Mouse (Mus musculus): ENCODE data around the gene Shpk. TPM values are rescaled to one million over a fixed set of nuclear protein-coding genes. Genes with fewer than 3 reads are reported as not detected.

Shpk gene
- polyA plus RNA-seq, 1 experiment from 2014 or later = 2.4 TPM

DNA sequence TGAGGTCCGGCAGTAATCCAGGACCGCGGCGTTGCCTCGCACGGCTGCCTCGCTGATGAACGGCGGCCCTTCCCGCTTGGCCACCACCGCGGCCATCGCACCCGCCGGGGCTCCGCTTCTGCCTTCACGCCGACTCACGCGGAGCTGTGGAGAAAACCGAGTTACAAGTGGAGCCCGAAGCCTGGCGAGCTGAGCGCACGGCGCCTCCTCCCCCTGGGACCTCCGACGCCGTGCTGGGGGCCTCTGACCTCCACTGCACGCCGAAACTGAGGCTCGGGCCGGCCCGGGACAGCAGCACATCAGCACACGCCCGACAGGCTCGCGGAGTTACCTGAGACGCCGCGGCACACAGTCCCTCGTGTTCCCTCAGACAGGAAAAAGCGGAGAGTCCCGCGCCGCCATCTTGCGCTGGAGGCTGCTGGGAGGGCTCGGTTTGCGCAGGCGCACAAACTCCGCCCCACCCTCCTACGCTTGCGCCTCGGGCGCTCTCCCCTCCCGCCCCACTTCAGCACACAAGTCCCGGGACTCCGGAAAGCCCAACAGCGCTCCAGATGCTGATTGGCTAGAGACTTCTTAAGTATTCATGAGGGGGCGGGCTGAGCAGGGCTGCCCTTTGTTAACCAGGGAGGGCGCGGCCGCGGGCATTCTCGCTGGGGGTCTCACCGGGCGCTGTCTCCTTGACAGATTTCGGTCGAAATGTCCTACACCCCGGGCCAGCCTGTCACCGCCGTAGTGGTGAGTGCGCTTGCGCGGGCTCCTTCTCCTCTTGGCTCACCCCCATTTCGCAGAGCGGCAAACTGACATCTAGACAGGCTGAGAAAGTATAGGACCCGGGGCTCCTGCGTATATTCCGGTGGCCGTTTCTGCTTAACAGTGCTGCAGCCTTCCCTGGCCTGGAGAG, 22.4 kb upstream of the Shpk start, which contains the start of the genes Emc6 and Tax1bp3:
Gene Emc6 (minus strand): TSS at position 430 of the 901 bp plus-strand sequence.
Gene Tax1bp3 (plus strand): TSS at position 476 of the 901 bp plus-strand sequence.
- peak; percentile 98 for ATAC-seq (ENCODE audit: low FRiP score)
- Histone ChIP-seq H3K9ac (peak within 1 kb of the TSS; percentile 84), H3K4me2 (replicated peaks) (peak within 1 kb of the TSS; percentile 68), H3K36me3 (peaks cover 20% of the 10 kb centered on the region), H3K27me3 (no peaks in the 10 kb centered on the region), H3K4me1 (peaks cover 32% of the 10 kb centered on the region), H3K4me3 (peak within 1 kb of the TSS; percentile 65), H3K9me3 (replicated peaks) (no peaks in the 10 kb centered on the region), H3K27ac (peak within 1 kb of the TSS; percentile 91)
- under 1% methylated on average over 81 of the region's 81 CpGs for WGBS

- Histone ChIP-seq H3K4me2 (replicated peaks) (peak overlapping the region; percentile 68), H3K9ac (peak overlapping the region; percentile 84), H3K36me3 (peaks cover 22% of the 10 kb centered on the region), H3K4me1 (peaks cover 32% of the 10 kb centered on the region), H3K4me3 (peak overlapping the region; percentile 65), H3K27me3 (no peaks in the 10 kb centered on the region), H3K9me3 (replicated peaks) (no peaks in the 10 kb centered on the region), H3K27ac (peak overlapping the region; percentile 91)
- 1% methylated on average over 28 of the region's 28 CpGs for WGBS
- peak; percentile 61 for ATAC-seq (ENCODE audit: low FRiP score)
Measured at GRCm38 (mm10) chr11:73177509-73177875, 21.8 kb upstream of the Shpk start.

GRCm38 (mm10) chr11:73177895-73178294, 21.4 kb upstream of the Shpk start:
- Histone ChIP-seq H3K4me2 (replicated peaks) (peak overlapping the region; percentile 68), H3K9me3 (replicated peaks) (no peaks in the 10 kb centered on the region), H3K9ac (peak overlapping the region; percentile 84), H3K4me3 (peak overlapping the region; percentile 65), H3K27me3 (no peaks in the 10 kb centered on the region), H3K4me1 (peaks cover 32% of the 10 kb centered on the region), H3K36me3 (peaks cover 24% of the 10 kb centered on the region), H3K27ac (peak overlapping the region; percentile 91)
- no peak for ATAC-seq (ENCODE audit: low FRiP score)
- WGBS = 0% methylated on average over 2 of the region's 2 CpGs

- no peak for ATAC-seq (ENCODE audit: low FRiP score)
- H3K27ac ChIP-seq = no peak overlapping the region
- no peak overlapping the region for H3K4me2 ChIP-seq (replicated peaks)
- no peak overlapping the region for H3K4me3 ChIP-seq
- no peaks in the 10 kb centered on the region for H3K27me3 ChIP-seq
- H3K9ac ChIP-seq = no peak overlapping the region
- 93% methylated on average over 10 of the region's 10 CpGs for WGBS
- peaks cover 72% of the 10 kb centered on the region for H3K36me3 ChIP-seq
- no peaks in the 10 kb centered on the region for H3K4me1 ChIP-seq
- no peaks in the 10 kb centered on the region for H3K9me3 ChIP-seq (replicated peaks)
Measured at GRCm38 (mm10) chr11:73185872-73186615, 13.2 kb upstream of the Shpk start.

- Histone ChIP-seq H3K36me3 (peaks cover 80% of the 10 kb centered on the region), H3K9me3 (replicated peaks) (no peaks in the 10 kb centered on the region), H3K27ac (no peak overlapping the region), H3K4me1 (no peaks in the 10 kb centered on the region), H3K4me2 (replicated peaks) (no peak overlapping the region), H3K27me3 (no peaks in the 10 kb centered on the region), H3K9ac (no peak overlapping the region), H3K4me3 (no peak overlapping the region)
- WGBS = 90% methylated on average over 6 of the region's 6 CpGs
- ATAC-seq (ENCODE audit: low FRiP score) = no peak
Measured at GRCm38 (mm10) chr11:73187231-73187630, 12.0 kb upstream of the Shpk start.

DNA sequence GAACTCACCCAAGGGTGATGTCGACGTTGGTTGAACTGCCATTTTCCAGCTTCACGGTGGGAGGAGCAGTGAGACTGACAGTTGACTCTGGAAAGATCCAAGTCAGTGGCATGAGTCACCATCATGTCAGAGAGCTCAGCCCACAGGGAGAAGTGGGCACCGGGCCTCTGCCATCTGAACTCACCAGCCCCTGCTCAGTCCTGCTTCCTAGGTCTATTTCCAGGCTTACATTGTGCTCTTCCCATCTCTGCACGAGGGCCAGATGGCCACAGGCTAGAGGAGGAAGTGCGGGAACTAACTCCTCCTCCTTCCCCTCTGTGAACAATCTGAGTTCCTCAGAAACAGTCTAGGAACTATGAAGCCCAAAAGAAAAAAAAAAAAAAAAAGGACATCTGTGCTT, 6.2 kb upstream of the Shpk start:
- Histone ChIP-seq H3K27ac (no peak overlapping the region), H3K27me3 (no peaks in the 10 kb centered on the region), H3K9me3 (replicated peaks) (no peaks in the 10 kb centered on the region), H3K4me3 (no peak overlapping the region), H3K4me1 (peaks cover 7% of the 10 kb centered on the region), H3K36me3 (peaks cover 48% of the 10 kb centered on the region), H3K4me2 (replicated peaks) (no peak overlapping the region), H3K9ac (no peak overlapping the region)
- 82% methylated on average over 6 of the region's 6 CpGs for WGBS
- ATAC-seq (ENCODE audit: low FRiP score) = no peak

- Histone ChIP-seq H3K27ac (no peak overlapping the region), H3K4me2 (replicated peaks) (no peak overlapping the region), H3K9ac (no peak overlapping the region), H3K4me1 (peaks cover 9% of the 10 kb centered on the region), H3K9me3 (replicated peaks) (no peaks in the 10 kb centered on the region), H3K27me3 (no peaks in the 10 kb centered on the region), H3K36me3 (peaks cover 36% of the 10 kb centered on the region), H3K4me3 (no peak overlapping the region)
- no peak for ATAC-seq (ENCODE audit: low FRiP score)
- 77% methylated on average over 2 of the region's 2 CpGs for WGBS
Measured at GRCm38 (mm10) chr11:73194444-73194843, 4.8 kb upstream of the Shpk start.

GRCm38 (mm10) chr11:73198190-73198589, 1.1 kb upstream of the Shpk start:
- peaks cover 15% of the 10 kb centered on the region for H3K4me1 ChIP-seq
- no peak for ATAC-seq (ENCODE audit: low FRiP score)

DNA sequence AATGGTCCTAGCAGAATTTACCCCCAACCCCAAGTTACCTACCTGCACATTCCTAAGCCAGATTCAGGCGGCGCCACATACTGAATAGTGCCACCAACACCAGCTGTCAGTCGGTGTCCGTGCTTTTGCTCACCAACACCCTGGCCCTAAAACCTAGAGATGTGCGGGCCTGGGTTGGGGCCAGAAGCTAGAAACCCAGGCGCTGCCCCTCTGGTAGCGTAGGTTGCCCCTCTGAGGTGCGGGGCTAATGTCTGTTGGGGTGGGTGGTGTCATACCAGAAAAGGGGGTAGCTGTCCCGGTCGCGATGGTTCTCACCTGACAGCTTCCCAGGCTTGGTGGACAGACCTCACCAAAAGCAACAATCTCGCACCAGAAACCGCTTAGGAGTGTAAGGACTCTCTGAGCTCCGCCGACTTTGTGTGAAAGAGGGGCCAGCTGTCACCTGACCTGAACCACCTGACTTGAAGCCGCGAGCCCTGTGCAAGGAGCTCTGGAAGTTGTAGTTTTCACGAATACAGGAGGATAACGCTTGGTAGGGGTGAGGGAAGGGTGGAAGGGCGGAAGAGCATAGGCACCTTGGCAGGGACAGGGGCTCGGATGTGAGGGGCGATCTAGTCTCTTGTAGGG, 544 bp upstream of the Shpk start, which contains the start of gene Ctns:
Gene Ctns (minus strand): TSS at position 440 of the 627 bp plus-strand sequence.
- under 1% methylated on average over 22 of the region's 22 CpGs for WGBS
- Histone ChIP-seq H3K9ac (peak within 1 kb of the TSS; percentile 69), H3K9me3 (replicated peaks) (no peaks in the 10 kb centered on the region), H3K4me3 (peak within 1 kb of the TSS; percentile 59), H3K27ac (no peak within 1 kb of the TSS), H3K4me1 (peaks cover 15% of the 10 kb centered on the region), H3K27me3 (no peaks in the 10 kb centered on the region), H3K4me2 (replicated peaks) (peak within 1 kb of the TSS; percentile 87), H3K36me3 (peaks cover 5% of the 10 kb centered on the region; the same call in 1 of the 2 replicates)
- ATAC-seq (ENCODE audit: low FRiP score) = peak; percentile 97

More at GRCm38 (mm10) chr11:73198190-73198589, 1.1 kb upstream of the Shpk start:
- Histone ChIP-seq H3K27ac (no peak overlapping the region), H3K36me3 (peaks cover 5% of the 10 kb centered on the region; the same call in 1 of the 2 replicates), H3K9me3 (replicated peaks) (no peaks in the 10 kb centered on the region), H3K27me3 (no peaks in the 10 kb centered on the region), H3K9ac (peak overlapping the region; percentile 69), H3K4me2 (replicated peaks) (peak overlapping the region; percentile 87), H3K4me3 (peak overlapping the region; percentile 59)
- 18% methylated on average over 1 of the region's 1 CpGs for WGBS

DNA sequence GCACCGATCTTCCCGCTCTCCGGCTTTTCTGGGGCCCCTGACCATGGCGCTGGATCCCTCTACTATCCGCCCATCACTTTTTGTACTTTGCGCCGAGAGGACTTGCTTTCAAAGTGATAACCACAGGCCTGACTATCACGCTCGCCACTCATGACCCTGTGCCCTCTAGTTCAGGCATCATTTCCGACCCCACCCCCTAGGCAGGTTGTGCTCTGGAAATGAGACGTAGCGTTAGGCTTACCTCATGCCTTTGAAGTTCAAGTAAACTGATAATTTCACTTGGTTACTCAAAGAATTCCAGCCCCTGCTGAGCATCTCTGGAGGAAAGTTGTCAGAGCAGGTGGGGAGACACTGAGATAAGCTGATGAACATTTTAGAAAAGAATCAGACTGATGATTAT, 619 bp downstream of the Shpk start:
- Histone ChIP-seq H3K27me3 (no peaks in the 10 kb centered on the region), H3K9ac (peak overlapping the region; percentile 69), H3K27ac (no peak overlapping the region), H3K4me1 (peaks cover 15% of the 10 kb centered on the region), H3K9me3 (replicated peaks) (no peaks in the 10 kb centered on the region), H3K4me2 (replicated peaks) (peak overlapping the region; percentile 87), H3K4me3 (peak overlapping the region; percentile 59), H3K36me3 (peaks cover 5% of the 10 kb centered on the region; the same call in 1 of the 2 replicates)
- WGBS = 2% methylated on average over 12 of the region's 12 CpGs
- ATAC-seq (ENCODE audit: low FRiP score) = no peak

GRCm38 (mm10) chr11:73201021-73201420, 1.8 kb downstream of the Shpk start:
- Histone ChIP-seq H3K9ac (no peak overlapping the region), H3K27ac (no peak overlapping the region), H3K4me3 (no peak overlapping the region), H3K4me1 (peaks cover 15% of the 10 kb centered on the region), H3K27me3 (no peaks in the 10 kb centered on the region), H3K36me3 (no peaks in the 10 kb centered on the region; the same call in 1 of the 2 replicates), H3K9me3 (replicated peaks) (no peaks in the 10 kb centered on the region), H3K4me2 (replicated peaks) (no peak overlapping the region)
- WGBS = 73% methylated on average over 2 of the region's 2 CpGs
- no peak for ATAC-seq (ENCODE audit: low FRiP score)

DNA sequence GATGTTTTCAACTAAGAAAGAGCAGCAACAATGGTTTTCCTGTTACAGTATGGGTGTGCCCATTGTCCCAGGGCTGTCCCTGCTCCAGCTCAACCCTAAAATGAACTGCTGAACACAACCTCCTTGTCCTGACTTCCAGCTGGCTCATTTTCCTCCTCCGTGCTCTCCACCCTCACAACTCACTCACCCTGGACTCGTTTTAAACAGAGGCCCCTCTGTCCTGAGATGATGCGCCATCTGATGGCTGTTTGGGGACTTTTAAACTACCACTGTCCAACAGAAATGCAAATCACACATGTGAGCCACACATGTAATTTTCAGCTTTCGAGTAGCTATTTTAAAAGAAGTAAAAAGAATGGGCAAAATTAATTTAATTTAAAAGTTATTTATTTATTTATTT, 2.3 kb downstream of the Shpk start:
- H3K27me3 ChIP-seq = no peaks in the 10 kb centered on the region
- 35% methylated on average over 4 of the region's 4 CpGs for WGBS

More for the DNA sequence above, 2.3 kb downstream of the Shpk start:
- H3K27ac ChIP-seq = no peak overlapping the region
- H3K9me3 ChIP-seq (replicated peaks) = no peaks in the 10 kb centered on the region
- no peak for ATAC-seq (ENCODE audit: low FRiP score)
- no peaks in the 10 kb centered on the region; the same call in 1 of the 2 replicates for H3K36me3 ChIP-seq
- no peak overlapping the region for H3K4me3 ChIP-seq
- peaks cover 15% of the 10 kb centered on the region for H3K4me1 ChIP-seq
- H3K4me2 ChIP-seq (replicated peaks) = no peak overlapping the region
- no peak overlapping the region for H3K9ac ChIP-seq
